Mouse (Mus musculus): ENCODE results near the gene Gm3045.

DNA sequence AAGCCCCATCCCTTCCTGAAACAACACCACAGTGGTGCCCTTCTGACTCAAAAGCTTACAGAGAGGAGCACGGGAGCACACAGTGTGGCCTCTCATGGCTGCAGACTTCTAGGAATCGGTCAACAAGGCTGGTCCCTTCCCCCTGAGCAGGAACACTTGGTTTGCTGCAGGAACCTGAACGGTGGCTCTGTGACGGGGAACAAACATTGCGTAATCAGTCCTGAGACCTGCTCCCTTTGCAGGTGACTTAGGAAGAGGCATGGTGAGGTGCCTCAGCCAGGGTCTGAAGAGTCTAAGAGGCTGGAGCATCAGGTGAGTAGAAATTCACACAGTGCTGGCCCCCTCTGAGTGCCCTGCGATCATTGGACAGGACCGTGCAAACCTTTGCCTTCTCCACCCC lies 463 bp upstream of the Gm3045 start:
- TF ChIP-seq GATA1 (IDR thresholded peaks at IDR 0.05; ENCODE audit: low read length) = no peak
- TF ChIP-seq TAL1 (IDR thresholded peaks at IDR 0.05; ENCODE audit: low read length) = no peak
